Mouse (Mus musculus) liver, embryonic 15.5 days (tissue): Measurements from ENCODE around the gene Utrn. TPM values are rescaled to one million over a fixed set of nuclear protein-coding genes. Genes with fewer than 3 reads are reported as not detected.

Experiments used
- ATAC-seq: fragments of 200-750 bp; cut with Nextera tagmentation; 2 replicates; pipeline ENCODE4 v1.8.0; 2017; ENCODE audit warnings: moderate number of reproducible peaks, mild to moderate bottlenecking, moderate library complexity; ENCODE audit not compliant: insufficient read depth
- H3K27ac ChIP-seq: fragments of 300-500 bp; sonication (generic); replicated peaks from 2 replicates; pipeline ENCODE4 v1.5.1; 2015; ENCODE audit warnings: mild to moderate bottlenecking, inconsistent platforms
- H3K27me3 ChIP-seq: fragments of 300-500 bp; sonication (generic); 2 replicates; pipeline ENCODE4 v1.6.1; 2015; ENCODE audit warnings: mild to moderate bottlenecking, inconsistent platforms
- H3K36me3 ChIP-seq: fragments of 300-500 bp; sonication (generic); replicated peaks from 2 replicates; pipeline ENCODE4 v1.6.1; 2015; ENCODE audit warnings: moderate library complexity, mild to moderate bottlenecking, inconsistent platforms
- H3K4me1 ChIP-seq: fragments of 300-500 bp; sonication (generic); replicated peaks from 2 replicates; pipeline ENCODE4 v1.6.1; 2015; ENCODE audit warnings: inconsistent platforms
- H3K4me2 ChIP-seq: fragments of 300-500 bp; sonication (generic); 2 replicates; pipeline ENCODE4 v1.6.1; 2015; ENCODE audit warnings: moderate library complexity, mild to moderate bottlenecking, inconsistent platforms
- H3K4me3 ChIP-seq: fragments of 300-500 bp; sonication (generic); replicated peaks from 2 replicates; pipeline ENCODE4 v1.5.1; 2015; ENCODE audit warnings: mild to moderate bottlenecking, inconsistent platforms
- H3K9ac ChIP-seq: fragments of 300-500 bp; sonication (generic); 2 replicates; pipeline ENCODE4 v1.6.1; 2015; ENCODE audit warnings: moderate library complexity, mild to moderate bottlenecking, inconsistent platforms
- H3K9me3 ChIP-seq: fragments of 300-500 bp; sonication (generic); replicated peaks from 2 replicates; pipeline ENCODE4 v1.6.1; 2016; ENCODE audit warnings: inconsistent platforms
- WGBS: fragments of 180-500 bp; shearing (Covaris S2); methylation state at CpG from one replicate; pipeline ENCODE4 v1.1.7; 2015; ENCODE audit warnings: mixed read lengths; ENCODE audit not compliant: insufficient replicate concordance; 5-methylcytosine and 5-hydroxymethylcytosine counted together
- polyA plus RNA-seq: library from polyadenylated mRNA; unstranded; fragments of >200 nt; fragmentation: Nextera tagmentation; extraction: Ambion mirVana; gene quantifications from 2 replicates; pipeline ENCODE4 v1.2.1, GENCODE M21; 2015

Gene Utrn
- polyA plus RNA-seq, 1 experiment from 2014 or later: 8.2 TPM

GRCm38 (mm10) chr10:12757943-12758701 is 111.0 kb downstream of the Utrn start:
- no peak for ATAC-seq
- H3K36me3 ChIP-seq: no peaks in the 10 kb centered on the region
- H3K27me3 ChIP-seq: no peaks in the 10 kb centered on the region
- H3K9me3 ChIP-seq: no peaks in the 10 kb centered on the region
- WGBS: 54% methylated on average over 5 of the region's 5 CpGs
- no peaks in the 10 kb centered on the region for H3K4me1 ChIP-seq
- H3K9ac ChIP-seq: no peak overlapping the region
- H3K27ac ChIP-seq: no peak overlapping the region
- no peak overlapping the region for H3K4me2 ChIP-seq
- no peak overlapping the region for H3K4me3 ChIP-seq

- Histone ChIP-seq H3K27me3 (no peaks in the 10 kb centered on the region), H3K4me2 (no peak overlapping the region), H3K4me1 (no peaks in the 10 kb centered on the region), H3K9ac (no peak overlapping the region), H3K9me3 (no peaks in the 10 kb centered on the region), H3K4me3 (no peak overlapping the region), H3K27ac (no peak overlapping the region), H3K36me3 (no peaks in the 10 kb centered on the region)
- 57% methylated on average over 4 of the region's 4 CpGs for WGBS
- no peak for ATAC-seq
These were observed 112.5 kb downstream of the Utrn start for GRCm38 (mm10) chr10:12756692-12757091.

GRCm38 (mm10) chr10:12754911-12755310 is 114.3 kb downstream of the Utrn start:
- H3K4me3 ChIP-seq: no peak overlapping the region
- no peaks in the 10 kb centered on the region for H3K4me1 ChIP-seq
- no peak for ATAC-seq
- no peak overlapping the region for H3K9ac ChIP-seq
- 82% methylated on average over 2 of the region's 2 CpGs for WGBS
- H3K36me3 ChIP-seq: no peaks in the 10 kb centered on the region
- no peak overlapping the region for H3K27ac ChIP-seq
- no peak overlapping the region for H3K4me2 ChIP-seq
- no peaks in the 10 kb centered on the region for H3K9me3 ChIP-seq
- no peaks in the 10 kb centered on the region for H3K27me3 ChIP-seq

- H3K4me2 ChIP-seq: no peak overlapping the region
- no peaks in the 10 kb centered on the region for H3K9me3 ChIP-seq
- H3K9ac ChIP-seq: no peak overlapping the region
- H3K27me3 ChIP-seq: no peaks in the 10 kb centered on the region
- no peak for ATAC-seq
- no peaks in the 10 kb centered on the region for H3K36me3 ChIP-seq
- WGBS: 64% methylated on average over 6 of the region's 6 CpGs
- no peak overlapping the region for H3K27ac ChIP-seq
- H3K4me3 ChIP-seq: no peak overlapping the region
- no peaks in the 10 kb centered on the region for H3K4me1 ChIP-seq
These were observed 115.0 kb downstream of the Utrn start for GRCm38 (mm10) chr10:12754166-12754565.

GRCm38 (mm10) chr10:12743717-12744116 is 125.4 kb downstream of the Utrn start:
- Histone ChIP-seq H3K27ac (no peak overlapping the region), H3K27me3 (no peaks in the 10 kb centered on the region), H3K4me3 (no peak overlapping the region), H3K4me1 (no peaks in the 10 kb centered on the region), H3K9ac (no peak overlapping the region), H3K36me3 (no peaks in the 10 kb centered on the region; the same call in 1 of the 2 replicates), H3K4me2 (no peak overlapping the region), H3K9me3 (no peaks in the 10 kb centered on the region)
- ATAC-seq: no peak
- 74% methylated on average over 9 of the region's 9 CpGs for WGBS

- H3K4me2 ChIP-seq: no peak overlapping the region
- H3K9me3 ChIP-seq: no peaks in the 10 kb centered on the region
- 69% methylated on average over 13 of the region's 13 CpGs for WGBS
- H3K27ac ChIP-seq: no peak overlapping the region
- ATAC-seq: no peak
- no peak overlapping the region for H3K9ac ChIP-seq
- H3K4me3 ChIP-seq: no peak overlapping the region
- H3K4me1 ChIP-seq: no peaks in the 10 kb centered on the region
- 0 out of 2 replicates have a peak, but pooled peaks cover 17% of the 10 kb centered on the region for H3K36me3 ChIP-seq
- no peaks in the 10 kb centered on the region for H3K27me3 ChIP-seq
These were observed 129.7 kb downstream of the Utrn start for GRCm38 (mm10) chr10:12739302-12739987.

- no peak for ATAC-seq
- H3K4me1 ChIP-seq: no peaks in the 10 kb centered on the region
These were observed 131.2 kb downstream of the Utrn start for GRCm38 (mm10) chr10:12737926-12738325.

GRCm38 (mm10) chr10:12736861-12737835 is 132.0 kb downstream of the Utrn start:
- ATAC-seq: no peak

More at GRCm38 (mm10) chr10:12737926-12738325, 131.2 kb downstream of the Utrn start:
- no peak overlapping the region for H3K4me3 ChIP-seq
- H3K9me3 ChIP-seq: no peaks in the 10 kb centered on the region
- no peak overlapping the region for H3K4me2 ChIP-seq
- H3K36me3 ChIP-seq: peaks cover 25% of the 10 kb centered on the region; the same call in 1 of the 2 replicates
- no peak overlapping the region for H3K27ac ChIP-seq
- 77% methylated on average over 9 of the region's 9 CpGs for WGBS
- H3K9ac ChIP-seq: no peak overlapping the region
- no peaks in the 10 kb centered on the region for H3K27me3 ChIP-seq

GRCm38 (mm10) chr10:12735695-12736094 is 133.5 kb downstream of the Utrn start:
- WGBS: 68% methylated on average over 1 of the region's 1 CpGs
- no peak overlapping the region for H3K27ac ChIP-seq
- no peaks in the 10 kb centered on the region for H3K9me3 ChIP-seq
- no peak for ATAC-seq
- H3K4me2 ChIP-seq: no peak overlapping the region
- H3K36me3 ChIP-seq: peaks cover 25% of the 10 kb centered on the region; the same call in 1 of the 2 replicates
- no peak overlapping the region for H3K4me3 ChIP-seq
- no peaks in the 10 kb centered on the region for H3K27me3 ChIP-seq
- no peaks in the 10 kb centered on the region for H3K4me1 ChIP-seq
- no peak overlapping the region for H3K9ac ChIP-seq

More at GRCm38 (mm10) chr10:12736861-12737835, 132.0 kb downstream of the Utrn start:
- no peak overlapping the region for H3K27ac ChIP-seq
- H3K4me2 ChIP-seq: no peak overlapping the region
- peaks cover 25% of the 10 kb centered on the region; the same call in 1 of the 2 replicates for H3K36me3 ChIP-seq
- no peaks in the 10 kb centered on the region for H3K4me1 ChIP-seq
- H3K9ac ChIP-seq: no peak overlapping the region
- 77% methylated on average over 18 of the region's 18 CpGs for WGBS
- no peaks in the 10 kb centered on the region for H3K27me3 ChIP-seq
- no peaks in the 10 kb centered on the region for H3K9me3 ChIP-seq
- H3K4me3 ChIP-seq: no peak overlapping the region

GRCm38 (mm10) chr10:12731459-12731858 is 137.7 kb downstream of the Utrn start:
- ATAC-seq: no peak
- Histone ChIP-seq H3K27me3 (no peaks in the 10 kb centered on the region), H3K9ac (no peak overlapping the region), H3K4me1 (no peaks in the 10 kb centered on the region; the same call in none of the 2 replicates), H3K36me3 (peaks cover 17% of the 10 kb centered on the region; the same call in 1 of the 2 replicates), H3K4me3 (no peak overlapping the region), H3K4me2 (no peak overlapping the region), H3K27ac (no peak overlapping the region), H3K9me3 (no peaks in the 10 kb centered on the region)
- 72% methylated on average over 5 of the region's 5 CpGs for WGBS
